Mouse (Mus musculus) lung, adult 2 months (tissue): ENCODE measurements around the gene Fhad1.

Experiments
- CTCF ChIP-seq: fragments of 200-500 bp; IDR thresholded peaks from 2 replicates; pipeline ENCODE4 v1.5.1; 2011; ENCODE audit warnings: mild to moderate bottlenecking, low read length, control low read depth; ENCODE audit not compliant: insufficient read depth
- POLR2A ChIP-seq: fragments of 200-500 bp; IDR thresholded peaks from 2 replicates; pipeline ENCODE4 v1.6.1; 2011; ENCODE audit warnings: low read depth, mild to moderate bottlenecking, control low read depth, low read length, borderline replicate concordance; ENCODE audit errors: extremely low read depth

DNA sequence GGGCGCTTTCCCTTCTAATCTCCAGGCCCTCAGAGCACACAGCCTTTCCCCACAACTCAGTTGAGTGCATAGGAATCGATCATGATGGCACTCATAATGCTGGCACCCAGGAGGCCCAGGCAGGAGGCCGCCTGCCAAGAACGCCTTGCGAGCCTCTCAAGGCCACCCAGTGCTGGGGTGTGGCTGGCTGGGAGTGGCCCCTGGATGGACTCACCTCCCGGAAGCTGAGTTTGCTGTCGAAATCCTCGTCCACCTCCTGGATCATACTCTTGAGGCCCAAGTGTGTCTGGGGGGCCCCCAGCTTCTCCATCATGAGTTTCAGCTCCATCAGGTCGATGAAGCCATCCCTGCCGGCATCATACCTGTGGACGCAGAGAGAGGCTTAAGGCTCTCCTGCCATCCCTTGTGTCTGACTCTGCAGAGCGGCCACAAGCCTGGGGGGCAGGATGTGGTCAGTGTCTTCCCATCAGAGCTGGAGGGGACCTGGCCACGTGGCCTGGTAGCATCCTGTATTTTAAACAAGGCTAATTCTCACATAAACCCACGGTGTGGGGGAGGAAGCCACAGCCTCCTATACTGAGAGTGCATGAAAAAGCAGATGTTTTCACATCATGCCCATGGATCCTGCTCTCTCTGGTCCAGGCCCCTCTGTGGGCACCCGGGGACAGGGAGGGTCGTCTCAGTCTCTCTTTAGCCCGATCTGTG lies 153.1 kb downstream of the Fhad1 start:
- TF ChIP-seq POLR2A = no peak
- no peak for TF ChIP-seq CTCF
